Mouse (Mus musculus): ENCODE data around the gene Rimklb. TPM values are rescaled to one million over a fixed set of nuclear protein-coding genes. Genes with fewer than 3 reads are reported as not detected.

Gene Rimklb
- polyA plus RNA-seq, 1 experiment, result not detected

GRCm38 (mm10) chr6:122440632-122441226 lies 57.8 kb downstream of the Rimklb start:
- peaks cover 2% of the 10 kb centered on the region for H3K27me3 ChIP-seq (replicated peaks)
- no peaks in the 10 kb centered on the region for H3K4me1 ChIP-seq
- no peak for TF ChIP-seq FLI1 (IDR thresholded peaks at IDR 0.05; ENCODE audit: low read length)
- no peak for TF ChIP-seq GATA1 (IDR thresholded peaks at IDR 0.05; ENCODE audit: borderline replicate concordance, low read length)
- H3K4me3 ChIP-seq (replicated peaks), result no peak overlapping the region
- peaks cover 21% of the 10 kb centered on the region for H3K9me3 ChIP-seq
- no peaks in the 10 kb centered on the region for H3K36me3 ChIP-seq (replicated peaks; ENCODE audit: low read length)

- TF ChIP-seq FLI1 (IDR thresholded peaks at IDR 0.05; ENCODE audit: low read length) (no peak), GATA1 (IDR thresholded peaks at IDR 0.05; ENCODE audit: borderline replicate concordance, low read length) (no peak)
- Histone ChIP-seq H3K4me1 (no peaks in the 10 kb centered on the region), H3K4me3 (replicated peaks) (no peak overlapping the region), H3K9me3 (peaks cover 21% of the 10 kb centered on the region), H3K36me3 (replicated peaks; ENCODE audit: low read length) (no peaks in the 10 kb centered on the region), H3K27me3 (replicated peaks) (no peaks in the 10 kb centered on the region)
These were observed 59.3 kb downstream of the Rimklb start for GRCm38 (mm10) chr6:122439249-122439648.

GRCm38 (mm10) chr6:122435270-122435669 lies 63.3 kb downstream of the Rimklb start:
- no peaks in the 10 kb centered on the region for H3K36me3 ChIP-seq (replicated peaks; ENCODE audit: low read length)
- no peaks in the 10 kb centered on the region for H3K27me3 ChIP-seq (replicated peaks)
- H3K4me1 ChIP-seq, result no peaks in the 10 kb centered on the region
- TF ChIP-seq FLI1 (IDR thresholded peaks at IDR 0.05; ENCODE audit: low read length), result no peak
- peaks cover 21% of the 10 kb centered on the region for H3K9me3 ChIP-seq
- no peak overlapping the region for H3K4me3 ChIP-seq (replicated peaks)

GRCm38 (mm10) chr6:122427456-122427855 lies 71.1 kb downstream of the Rimklb start:
- TF ChIP-seq GATA1 (IDR thresholded peaks at IDR 0.05; ENCODE audit: borderline replicate concordance, low read length) (no peak), FLI1 (IDR thresholded peaks at IDR 0.05; ENCODE audit: low read length) (no peak)
- H3K4me3 ChIP-seq (replicated peaks), result no peak overlapping the region
- no peaks in the 10 kb centered on the region for H3K27me3 ChIP-seq (replicated peaks)
- no peaks in the 10 kb centered on the region for H3K36me3 ChIP-seq (replicated peaks; ENCODE audit: low read length)
- H3K4me1 ChIP-seq, result no peaks in the 10 kb centered on the region
- peaks cover 16% of the 10 kb centered on the region for H3K9me3 ChIP-seq

GRCm38 (mm10) chr6:122417015-122417414 lies 81.5 kb downstream of the Rimklb start:
- no peaks in the 10 kb centered on the region for H3K27me3 ChIP-seq (replicated peaks)
- TF ChIP-seq GATA1 (IDR thresholded peaks at IDR 0.05; ENCODE audit: borderline replicate concordance, low read length) (no peak), FLI1 (IDR thresholded peaks at IDR 0.05; ENCODE audit: low read length) (no peak)

GRCm38 (mm10) chr6:122416347-122416746 lies 82.2 kb downstream of the Rimklb start:
- H3K4me1 ChIP-seq, result no peaks in the 10 kb centered on the region

More at GRCm38 (mm10) chr6:122417015-122417414, 81.5 kb downstream of the Rimklb start:
- H3K36me3 ChIP-seq (replicated peaks; ENCODE audit: low read length), result no peaks in the 10 kb centered on the region
- H3K9me3 ChIP-seq, result peaks cover under 1% of the 10 kb centered on the region; the same call in 1 of the 2 replicates
- no peak overlapping the region for H3K4me3 ChIP-seq (replicated peaks)
- no peaks in the 10 kb centered on the region for H3K4me1 ChIP-seq

GRCm38 (mm10) chr6:122411281-122411680 lies 87.3 kb downstream of the Rimklb start:
- Histone ChIP-seq H3K36me3 (replicated peaks; ENCODE audit: low read length) (no peaks in the 10 kb centered on the region), H3K27me3 (replicated peaks) (peaks cover 4% of the 10 kb centered on the region), H3K4me3 (replicated peaks) (no peak overlapping the region), H3K9me3 (peaks cover 6% of the 10 kb centered on the region; the same call in 1 of the 2 replicates), H3K4me1 (no peaks in the 10 kb centered on the region)
- no peak for TF ChIP-seq FLI1 (IDR thresholded peaks at IDR 0.05; ENCODE audit: low read length)
- TF ChIP-seq GATA1 (IDR thresholded peaks at IDR 0.05; ENCODE audit: borderline replicate concordance, low read length), result no peak

More at GRCm38 (mm10) chr6:122416347-122416746, 82.2 kb downstream of the Rimklb start:
- Histone ChIP-seq H3K36me3 (replicated peaks; ENCODE audit: low read length) (no peaks in the 10 kb centered on the region), H3K27me3 (replicated peaks) (no peaks in the 10 kb centered on the region), H3K9me3 (no peaks in the 10 kb centered on the region; the same call in 1 of the 2 replicates), H3K4me3 (replicated peaks) (no peak overlapping the region)
- TF ChIP-seq FLI1 (IDR thresholded peaks at IDR 0.05; ENCODE audit: low read length), result no peak
- no peak for TF ChIP-seq GATA1 (IDR thresholded peaks at IDR 0.05; ENCODE audit: borderline replicate concordance, low read length)

- Histone ChIP-seq H3K36me3 (replicated peaks; ENCODE audit: low read length) (no peaks in the 10 kb centered on the region), H3K9me3 (no peaks in the 10 kb centered on the region), H3K4me3 (replicated peaks) (no peak overlapping the region), H3K27me3 (replicated peaks) (peaks cover 13% of the 10 kb centered on the region), H3K4me1 (no peaks in the 10 kb centered on the region)
- no peak for TF ChIP-seq FLI1 (IDR thresholded peaks at IDR 0.05; ENCODE audit: low read length)
- no peak for TF ChIP-seq GATA1 (IDR thresholded peaks at IDR 0.05; ENCODE audit: borderline replicate concordance, low read length)
These were observed 96.3 kb downstream of the Rimklb start for GRCm38 (mm10) chr6:122402240-122402639.

- no peaks in the 10 kb centered on the region for H3K36me3 ChIP-seq (replicated peaks; ENCODE audit: low read length)
- peaks cover 9% of the 10 kb centered on the region for H3K27me3 ChIP-seq (replicated peaks)
- TF ChIP-seq FLI1 (IDR thresholded peaks at IDR 0.05; ENCODE audit: low read length), result no peak
- TF ChIP-seq GATA1 (IDR thresholded peaks at IDR 0.05; ENCODE audit: borderline replicate concordance, low read length), result no peak
- H3K4me1 ChIP-seq, result no peaks in the 10 kb centered on the region
- H3K4me3 ChIP-seq (replicated peaks), result no peak overlapping the region
- peaks cover 10% of the 10 kb centered on the region for H3K9me3 ChIP-seq
These were observed 98.3 kb downstream of the Rimklb start for GRCm38 (mm10) chr6:122400263-122400662.

Other genes starting within 250 kb of the Rimklb start
- not detected in 2 replicates for gene Klrg1, start 215.9 kb downstream of the Rimklb start, polyA plus RNA-seq (2012; ENCODE audit: insufficient read depth, low replicate concordance)
- 3.6 and 13.0 TPM in 2 replicates for gene M6pr, start 190.0 kb downstream of the Rimklb start, polyA plus RNA-seq (2012; ENCODE audit: insufficient read depth, low replicate concordance)
- gene Phc1, start 158.2 kb downstream of the Rimklb start, polyA plus RNA-seq (2012; ENCODE audit: insufficient read depth, low replicate concordance), result 2.8 and 35.8 TPM in 2 replicates
- gene Mfap5, start 7.1 kb upstream of the Rimklb start, polyA plus RNA-seq (2012; ENCODE audit: insufficient read depth, low replicate concordance), result not detected in 2 replicates
- gene Aicda, start 55.0 kb upstream of the Rimklb start, polyA plus RNA-seq (2012; ENCODE audit: insufficient read depth, low replicate concordance), result 0.07 and 0.69 TPM in 2 replicates
- 7.5 TPM in 1 of 2 replicates, not detected in the other for gene Apobec1, start 103.7 kb upstream of the Rimklb start, polyA plus RNA-seq (2012; ENCODE audit: insufficient read depth, low replicate concordance)
- gene Gdf3, start 111.3 kb upstream of the Rimklb start, polyA plus RNA-seq (2012; ENCODE audit: insufficient read depth, low replicate concordance), result 0.07 TPM in 1 of 2 replicates, not detected in the other
- not detected in 2 replicates for gene Dppa3, start 127.6 kb upstream of the Rimklb start, polyA plus RNA-seq (2012; ENCODE audit: insufficient read depth, low replicate concordance)
- not detected in 2 replicates for gene Nanog, start 208.7 kb upstream of the Rimklb start, polyA plus RNA-seq (2012; ENCODE audit: insufficient read depth, low replicate concordance)